Mouse (Mus musculus): ENCODE results near the gene Nxnl1.

- TF ChIP-seq CTCF (conservative IDR thresholded peaks at IDR 0.05; ENCODE audit: low read length) (no peak), POU5F1 (IDR thresholded peaks at IDR 0.05; ENCODE audit: borderline replicate concordance, low read length) (no peak), NANOG (IDR thresholded peaks at IDR 0.05; ENCODE audit: borderline replicate concordance, low read length) (no peak)
Measured at GRCm38 (mm10) chr8:71560071-71560470, 6.3 kb downstream of the Nxnl1 start.
